Mouse (Mus musculus): ENCODE results near the gene Gm10271. TPM values are rescaled to one million over a fixed set of nuclear protein-coding genes. Genes with fewer than 3 reads are reported as not detected.

Gene Gm10271
- not detected for polyA plus RNA-seq (2017; shearing (Covaris generic))

DNA sequence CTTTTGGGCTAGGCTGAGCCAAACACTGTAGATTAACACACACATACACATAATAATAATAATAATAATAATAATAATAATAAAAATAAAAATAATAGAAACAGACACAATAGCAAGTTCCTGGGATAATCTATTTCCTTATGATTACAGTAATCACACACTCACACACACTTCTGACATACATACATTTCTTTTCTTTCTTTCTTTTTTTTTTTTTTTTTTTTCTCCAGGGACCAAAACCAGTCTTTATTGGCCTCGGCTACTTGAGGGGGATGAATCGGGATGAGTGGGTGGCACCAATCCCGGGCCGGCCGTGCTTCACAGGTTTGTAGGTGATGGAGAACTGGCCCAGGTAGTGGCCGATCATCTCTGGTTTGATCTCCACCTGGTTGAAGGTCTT lies at the start of gene Gm10271:
TSS of gene Gm10271 (minus strand) at position 101 of the 400 bp plus-strand sequence.

DNA sequence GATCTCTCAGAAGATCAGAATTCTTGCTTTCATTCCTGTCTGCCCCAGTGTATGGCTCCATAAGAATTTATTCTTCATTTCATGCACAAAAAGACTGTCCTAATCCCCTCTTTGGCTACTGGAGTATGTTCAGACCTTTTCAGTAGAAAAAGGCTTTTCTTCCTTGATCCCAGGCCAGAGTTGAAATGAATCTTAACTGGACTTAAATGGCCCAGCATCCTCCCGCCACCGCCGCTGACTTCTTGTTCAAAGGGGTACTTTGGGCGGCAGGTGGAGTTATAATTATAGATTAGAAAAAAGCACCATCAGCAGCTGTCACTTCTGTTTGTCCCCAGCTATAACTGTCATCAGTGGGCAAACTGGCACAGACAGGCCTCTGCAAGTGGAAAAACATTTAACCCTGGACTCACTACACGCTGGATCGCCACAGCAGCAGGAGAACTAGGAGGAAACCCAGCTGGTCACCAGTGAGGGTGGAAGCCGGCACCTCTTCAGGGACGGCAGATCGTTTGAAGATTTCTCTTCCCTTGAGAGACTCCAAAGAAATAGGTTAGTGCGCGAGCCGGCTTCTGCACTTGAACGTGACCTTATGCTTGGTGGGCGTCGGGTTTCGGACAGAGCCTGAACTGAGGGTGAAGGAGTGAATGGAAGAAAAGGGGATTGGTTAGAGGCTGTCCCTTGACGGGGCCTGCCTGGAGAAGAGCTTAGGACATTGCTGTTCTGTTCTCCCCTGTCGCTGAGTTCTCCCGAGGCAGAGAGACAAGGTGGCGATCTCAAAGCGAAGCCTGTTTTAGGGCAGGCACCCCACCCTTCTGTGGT lies 14.1 kb upstream of the Gm10271 start, which contains the start of gene Best3:
TSS of gene Best3 (plus strand) at position 51 of the 819 bp plus-strand sequence.

DNA sequence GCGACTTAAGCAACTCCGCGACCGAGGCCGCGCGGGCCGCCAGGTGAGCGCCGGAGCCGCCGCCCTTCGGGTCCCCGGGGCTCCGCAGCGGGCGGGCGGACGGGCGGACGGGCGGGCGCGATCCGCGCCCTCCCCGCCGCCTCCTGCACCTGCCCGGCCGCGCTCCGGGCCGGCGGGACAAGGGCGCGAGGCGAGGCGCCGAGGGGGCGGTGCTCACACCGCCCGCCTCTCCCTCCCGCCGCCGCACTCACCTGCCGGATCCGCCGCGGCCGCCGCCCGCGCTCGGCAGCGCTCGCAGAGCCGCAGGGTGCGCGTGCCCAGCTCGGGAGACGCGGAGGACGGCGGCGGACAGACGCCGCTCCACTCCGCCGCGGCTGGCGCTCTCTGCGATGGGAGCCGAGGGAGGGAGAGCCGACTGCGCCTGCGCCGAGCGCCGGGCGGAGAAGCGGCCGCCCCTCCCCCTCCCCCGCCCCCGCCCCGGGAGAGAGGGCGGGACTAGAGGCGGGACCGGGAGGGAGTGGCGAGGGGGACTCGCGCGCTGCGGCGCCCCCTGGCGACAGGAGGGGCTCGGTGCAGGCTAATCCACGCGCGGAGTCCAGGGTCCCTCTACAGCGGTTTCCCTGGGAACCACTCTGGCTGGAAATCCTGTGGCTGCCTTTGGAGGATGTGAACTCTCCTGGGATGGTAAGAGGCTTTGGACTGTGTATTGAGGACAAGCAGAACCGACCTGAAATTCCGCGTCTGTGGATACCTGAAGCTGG lies 22.2 kb downstream of the Gm10271 start, which contains the start of gene Rab3ip:
TSS of gene Rab3ip (minus strand) at position 761 of the 761 bp plus-strand sequence.

Other genes starting within 250 kb of the Gm10271 start
- gene Myrfl, start 75.7 kb downstream of the Gm10271 start, polyA plus RNA-seq (2017; shearing (Covaris generic)) = not detected
- 19.3 TPM for gene Rab3ip, start 21.8 kb downstream of the Gm10271 start, polyA plus RNA-seq (2017; shearing (Covaris generic))
- gene Best3, start 13.7 kb upstream of the Gm10271 start, polyA plus RNA-seq (2017; shearing (Covaris generic)) = not detected
- gene Lrrc10, start 72.7 kb upstream of the Gm10271 start, polyA plus RNA-seq (2017; shearing (Covaris generic)) = not detected
- gene Cct2, start 91.2 kb upstream of the Gm10271 start, polyA plus RNA-seq (2017; shearing (Covaris generic)) = 203 TPM
- gene Frs2, start 175.9 kb upstream of the Gm10271 start, polyA plus RNA-seq (2017; shearing (Covaris generic)) = 27.7 TPM

All from CD4-positive, CD25-positive, alpha-beta regulatory T cell, adult 9 weeks (primary cell).